Mouse (Mus musculus) midbrain, embryonic 11.5 days (tissue): ENCODE results near the gene Tenm1. TPM values are rescaled to one million over a fixed set of nuclear protein-coding genes. Genes with fewer than 3 reads are reported as not detected.

Experiments
- ATAC-seq: fragments of 200-750 bp; cut with Nextera tagmentation; 2 replicates; pipeline ENCODE4 v1.8.0; 2017; ENCODE audit warnings: moderate TSS enrichment, moderate library complexity; ENCODE audit not compliant: low FRiP score
- DNase-seq: peaks from one replicate; pipeline ENCODE4 v3.0.0; 2015; ENCODE audit warnings: low spot score; ENCODE audit errors: missing footprints
- H3K27ac ChIP-seq: fragments of 300-500 bp; sonication (generic); 2 replicates; pipeline ENCODE4 v1.5.1; 2014; ENCODE audit warnings: low read depth, low read length
- H3K27me3 ChIP-seq: fragments of 300-500 bp; sonication (generic); 2 replicates; pipeline ENCODE4 v1.6.1; 2014; ENCODE audit warnings: mild to moderate bottlenecking, low read length, moderate library complexity, mixed read lengths; ENCODE audit not compliant: control insufficient read depth, insufficient read depth
- H3K36me3 ChIP-seq: fragments of 300-500 bp; sonication (generic); 2 replicates; pipeline ENCODE4 v1.6.1; 2014; ENCODE audit warnings: mild to moderate bottlenecking, low read length, moderate library complexity, mixed read lengths; ENCODE audit not compliant: control insufficient read depth, insufficient read depth
- H3K4me1 ChIP-seq: fragments of 300-500 bp; sonication (generic); 2 replicates; pipeline ENCODE4 v1.6.1; 2014; ENCODE audit warnings: low read length; ENCODE audit not compliant: control insufficient read depth, insufficient read depth
- H3K4me2 ChIP-seq: fragments of 300-500 bp; sonication (generic); 2 replicates; pipeline ENCODE4 v1.6.1; 2014; ENCODE audit warnings: mild to moderate bottlenecking, moderate library complexity
- H3K4me3 ChIP-seq: fragments of 300-500 bp; sonication (generic); 2 replicates; pipeline ENCODE4 v1.5.1; 2014; ENCODE audit warnings: low read depth, low read length
- H3K9ac ChIP-seq: fragments of 300-500 bp; sonication (generic); 2 replicates; pipeline ENCODE4 v1.6.1; 2014; ENCODE audit warnings: low read length
- H3K9me3 ChIP-seq: fragments of 300-500 bp; sonication (generic); 2 replicates; pipeline ENCODE4 v1.6.1; 2016; ENCODE audit warnings: low read length; ENCODE audit not compliant: control insufficient read depth
- WGBS: fragments of 180-500 bp; shearing (Covaris S2); extraction: QIAGEN DNeasy Blood & Tissue Kit; methylation state at CpG from one replicate; pipeline ENCODE4 v1.1.7; 2014; 5-methylcytosine and 5-hydroxymethylcytosine counted together
- polyA plus RNA-seq: library from polyadenylated mRNA; unstranded; fragments of >200 nt; fragmentation: Nextera tagmentation; extraction: Ambion mirVana; gene quantifications from 2 replicates; pipeline ENCODE4 v1.2.1, GENCODE M21; 2014

Gene Tenm1
- 2.7 and 2.8 TPM in 2 replicates for polyA plus RNA-seq

DNA sequence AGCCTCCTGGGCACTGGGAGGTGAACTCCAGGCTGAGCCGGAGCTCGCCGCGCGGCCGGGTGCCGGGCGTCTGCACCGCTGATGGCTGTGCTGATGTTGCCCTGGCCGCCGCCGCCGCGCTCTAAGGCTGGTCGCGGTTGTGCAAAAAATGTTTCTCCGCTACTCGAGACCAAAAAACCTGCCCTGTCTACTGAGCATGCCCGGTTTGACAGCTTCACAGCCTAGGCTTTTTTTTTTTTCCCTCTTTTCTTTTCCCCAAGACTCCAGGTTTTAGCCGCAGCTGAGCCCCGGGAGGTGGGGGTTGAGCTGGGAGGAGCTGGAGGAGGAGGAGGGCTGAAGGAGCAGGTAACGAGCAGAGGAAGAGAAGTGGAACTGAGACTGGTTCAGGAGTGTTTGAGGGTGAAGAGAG lies at the start of gene Tenm1:
Tenm1 (minus strand) TSS at position 272 of the 409 bp plus-strand sequence.
- ATAC-seq = peak; percentile 64
- H3K27ac ChIP-seq = no peak within 1 kb of the TSS
- peak within 1 kb of the TSS; percentile 30 for H3K4me3 ChIP-seq
- no peaks in the 10 kb centered on the region for H3K4me1 ChIP-seq
- peaks cover 4% of the 10 kb centered on the region; the same call in 1 of the 2 replicates for H3K27me3 ChIP-seq
- DNase-seq = peak; percentile 86
- peak within 1 kb of the TSS; percentile 30; the same call in 1 of the 2 replicates for H3K9ac ChIP-seq
- no peaks in the 10 kb centered on the region for H3K9me3 ChIP-seq
- 24% methylated on average over 21 of the region's 22 CpGs for WGBS
- H3K4me2 ChIP-seq = peak within 1 kb of the TSS; percentile 62
- H3K36me3 ChIP-seq = no peaks in the 10 kb centered on the region

DNA sequence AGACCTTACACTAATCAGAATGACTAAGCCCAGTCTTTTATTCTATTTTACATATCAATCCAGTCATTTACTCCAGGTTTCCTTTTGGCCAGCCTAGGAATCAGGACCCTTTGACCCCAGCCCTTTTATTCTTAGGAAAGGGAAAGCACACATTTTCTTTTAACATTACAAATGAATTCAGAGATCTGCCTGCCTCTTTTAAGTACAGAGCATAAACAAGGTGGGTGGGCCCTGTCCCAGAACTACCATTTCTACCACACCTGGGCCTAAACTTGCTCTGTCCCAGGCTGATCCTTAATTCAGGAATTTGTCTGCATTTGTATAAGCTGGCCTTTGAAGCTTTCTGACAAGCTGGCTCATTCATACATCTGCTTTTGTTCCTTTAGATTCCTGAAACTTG lies 38.4 kb upstream of the Tenm1 start:
- Histone ChIP-seq H3K9me3 (no peaks in the 10 kb centered on the region), H3K9ac (no peak overlapping the region), H3K4me1 (no peaks in the 10 kb centered on the region), H3K27me3 (no peaks in the 10 kb centered on the region), H3K4me3 (no peak overlapping the region), H3K36me3 (no peaks in the 10 kb centered on the region), H3K4me2 (no peak overlapping the region), H3K27ac (no peak overlapping the region)
- DNase-seq = no peak
- ATAC-seq = no peak

DNA sequence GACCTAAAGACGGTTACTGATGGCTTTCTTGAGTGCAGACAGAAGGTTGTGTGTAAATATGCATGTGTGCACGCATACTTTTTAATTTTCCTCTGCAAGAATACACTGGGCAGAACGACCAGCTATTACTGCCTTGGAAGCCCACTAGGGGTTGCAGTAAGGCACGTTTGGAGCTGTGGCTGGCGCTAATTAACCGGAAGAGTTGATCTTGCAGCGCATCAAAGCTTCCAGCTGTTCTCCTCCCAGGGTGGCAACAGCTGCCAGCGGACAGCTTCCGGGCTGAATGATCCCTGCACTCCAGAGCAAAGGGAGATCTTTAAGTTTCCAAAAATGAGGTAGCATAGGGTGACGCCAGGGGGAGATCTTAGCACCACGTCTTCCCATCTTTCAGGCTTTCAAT lies 1.7 kb upstream of the Tenm1 start:
- peak; percentile 91 for DNase-seq
- no peak overlapping the region for H3K9ac ChIP-seq
- H3K4me3 ChIP-seq = peak overlapping the region; percentile 30
- H3K9me3 ChIP-seq = no peaks in the 10 kb centered on the region
- H3K27ac ChIP-seq = no peak overlapping the region
- 11% methylated on average over 11 of the region's 11 CpGs for WGBS
- H3K36me3 ChIP-seq = no peaks in the 10 kb centered on the region
- peak; percentile 69 for ATAC-seq
- peaks cover 4% of the 10 kb centered on the region; the same call in 1 of the 2 replicates for H3K27me3 ChIP-seq
- peak overlapping the region; percentile 62 for H3K4me2 ChIP-seq
- H3K4me1 ChIP-seq = no peaks in the 10 kb centered on the region

DNA sequence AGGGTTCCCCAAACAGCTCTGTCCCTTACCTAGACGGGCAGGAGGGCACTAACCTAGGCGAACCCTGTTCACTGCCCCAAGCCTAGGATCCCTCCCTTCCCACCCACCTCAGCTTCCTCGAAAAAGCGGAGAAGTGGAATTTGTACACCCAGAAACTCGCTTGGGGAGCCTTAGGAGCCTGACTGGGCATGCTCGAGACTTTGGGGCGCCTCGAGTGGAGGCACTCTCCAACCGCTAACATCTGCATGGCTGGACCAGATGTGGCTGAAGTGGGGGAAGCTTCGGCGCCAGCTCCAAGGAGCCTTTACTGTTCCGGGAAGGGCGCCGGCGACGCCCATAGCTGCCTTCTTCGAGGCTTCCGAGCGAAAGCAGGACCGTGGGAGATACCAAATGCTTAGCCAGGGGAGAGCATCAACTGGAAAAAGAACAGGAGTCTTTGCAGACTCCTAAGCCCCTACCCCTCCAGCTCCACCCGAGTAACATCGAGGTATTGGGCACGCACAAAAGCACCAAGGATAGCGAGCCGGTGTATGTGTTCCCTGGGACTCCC lies 1.1 kb upstream of the Tenm1 start:
- Histone ChIP-seq H3K4me1 (no peaks in the 10 kb centered on the region), H3K9ac (peak overlapping the region; percentile 30; the same call in 1 of the 2 replicates), H3K4me2 (peak overlapping the region; percentile 62), H3K9me3 (no peaks in the 10 kb centered on the region), H3K4me3 (peak overlapping the region; percentile 30), H3K27ac (no peak overlapping the region), H3K27me3 (peaks cover 4% of the 10 kb centered on the region; the same call in 1 of the 2 replicates), H3K36me3 (no peaks in the 10 kb centered on the region)
- peak; percentile 53 for ATAC-seq
- 25% methylated on average over 25 of the region's 25 CpGs for WGBS
- peak; percentile 92 for DNase-seq

DNA sequence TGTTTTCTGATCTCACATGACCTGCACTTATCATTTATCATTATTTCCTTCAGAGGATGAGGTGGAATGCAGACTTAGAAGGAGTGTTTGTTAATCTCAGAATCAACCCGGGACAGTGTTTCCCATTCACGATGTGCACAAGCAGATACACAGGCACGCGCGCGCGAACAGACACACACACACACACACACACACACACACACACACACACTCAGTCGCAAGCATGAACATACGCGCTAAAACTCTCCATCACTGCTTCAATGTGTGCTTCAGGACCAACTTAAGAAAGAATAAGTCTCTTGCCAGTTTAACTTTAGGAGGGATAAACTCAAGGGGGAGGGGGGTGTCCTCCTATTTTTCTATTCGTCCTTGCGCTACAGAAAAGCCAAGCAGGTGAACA lies 411 bp upstream of the Tenm1 start:
- H3K9me3 ChIP-seq = no peaks in the 10 kb centered on the region
- H3K4me3 ChIP-seq = peak overlapping the region; percentile 30
- H3K27ac ChIP-seq = no peak overlapping the region
- WGBS = 17% methylated on average over 12 of the region's 12 CpGs
- DNase-seq = peak; percentile 86
- ATAC-seq = peak; percentile 47
- peak overlapping the region; percentile 62 for H3K4me2 ChIP-seq
- peaks cover 4% of the 10 kb centered on the region; the same call in 1 of the 2 replicates for H3K27me3 ChIP-seq
- H3K4me1 ChIP-seq = no peaks in the 10 kb centered on the region
- no peak overlapping the region for H3K9ac ChIP-seq
- no peaks in the 10 kb centered on the region for H3K36me3 ChIP-seq

DNA sequence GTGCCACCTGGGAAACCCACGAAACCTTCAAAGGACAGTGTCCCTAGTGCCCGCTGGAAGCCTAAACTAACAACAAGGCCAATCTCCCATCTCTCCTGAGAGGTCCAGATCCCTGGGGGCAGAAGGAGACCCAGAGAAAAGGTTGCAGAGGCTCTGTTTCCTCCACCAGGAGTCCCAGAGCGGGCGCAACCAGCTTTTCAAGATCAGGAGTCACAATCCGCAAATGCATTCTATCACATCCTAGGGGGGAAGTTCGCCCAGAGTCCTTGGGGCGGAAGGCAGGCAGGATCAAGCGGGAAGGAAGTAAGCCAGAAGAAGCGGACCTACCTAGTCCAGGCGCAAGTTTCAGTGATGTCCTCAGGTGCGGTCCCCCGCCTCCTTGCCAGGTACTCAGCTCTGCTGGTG lies 963 bp downstream of the Tenm1 start:
- Histone ChIP-seq H3K4me1 (no peaks in the 10 kb centered on the region), H3K27ac (no peak overlapping the region), H3K4me3 (peak overlapping the region; percentile 30), H3K27me3 (peaks cover 4% of the 10 kb centered on the region; the same call in 1 of the 2 replicates), H3K4me2 (peak overlapping the region; percentile 62), H3K9me3 (no peaks in the 10 kb centered on the region), H3K36me3 (no peaks in the 10 kb centered on the region), H3K9ac (no peak overlapping the region)
- 21% methylated on average over 12 of the region's 12 CpGs for WGBS
- ATAC-seq (peak; percentile 3; the same call in 1 of the 2 replicates), DNase-seq (no peak)

DNA sequence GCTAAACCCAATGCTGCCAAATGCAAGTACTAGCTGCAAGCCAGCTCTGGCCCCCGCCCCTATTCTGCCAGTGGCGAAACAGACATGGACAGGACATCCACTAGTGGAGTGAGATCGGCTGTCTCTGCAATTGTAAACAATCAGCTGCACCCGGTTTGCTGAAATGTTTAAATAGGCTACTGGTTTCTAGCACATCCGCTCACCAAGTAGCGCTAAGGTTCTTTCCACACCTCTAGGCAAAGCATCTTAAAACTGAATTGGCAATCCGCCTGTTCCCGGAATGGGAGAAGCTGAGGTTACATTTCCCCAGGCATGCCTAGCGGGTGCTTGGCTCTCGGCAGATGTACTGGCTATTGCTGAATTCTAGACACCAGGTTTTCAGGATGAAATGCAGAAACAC lies 1.8 kb downstream of the Tenm1 start:
- ATAC-seq (no peak), DNase-seq (no peak)
- Histone ChIP-seq H3K9me3 (no peaks in the 10 kb centered on the region), H3K27ac (no peak overlapping the region), H3K36me3 (no peaks in the 10 kb centered on the region), H3K4me1 (no peaks in the 10 kb centered on the region), H3K4me3 (peak overlapping the region; percentile 14), H3K4me2 (peak overlapping the region; percentile 28; the same call in 1 of the 2 replicates), H3K27me3 (peaks cover 4% of the 10 kb centered on the region; the same call in 1 of the 2 replicates), H3K9ac (no peak overlapping the region)
- WGBS = 27% methylated on average over 10 of the region's 10 CpGs

DNA sequence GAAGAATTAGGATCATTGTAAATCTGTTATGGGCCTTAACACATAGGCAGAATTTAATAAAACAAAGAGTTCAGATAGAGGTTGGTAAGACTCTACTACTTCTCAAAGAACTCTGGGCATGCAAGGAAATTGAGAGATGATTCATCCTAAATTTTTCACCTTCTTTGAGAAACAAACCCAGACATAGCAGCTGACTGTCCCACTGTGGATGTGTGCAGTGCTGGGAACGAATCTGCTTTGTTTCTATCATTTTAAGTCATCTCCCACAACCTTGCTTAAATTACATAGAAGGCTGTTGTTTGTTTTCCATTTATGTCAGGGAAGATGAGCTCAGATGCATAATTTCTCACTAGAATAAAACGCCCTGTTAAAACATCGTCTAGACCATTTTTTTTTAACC lies 31.0 kb downstream of the Tenm1 start:
- ATAC-seq = no peak
- 80% methylated on average over 3 of the region's 3 CpGs for WGBS

DNA sequence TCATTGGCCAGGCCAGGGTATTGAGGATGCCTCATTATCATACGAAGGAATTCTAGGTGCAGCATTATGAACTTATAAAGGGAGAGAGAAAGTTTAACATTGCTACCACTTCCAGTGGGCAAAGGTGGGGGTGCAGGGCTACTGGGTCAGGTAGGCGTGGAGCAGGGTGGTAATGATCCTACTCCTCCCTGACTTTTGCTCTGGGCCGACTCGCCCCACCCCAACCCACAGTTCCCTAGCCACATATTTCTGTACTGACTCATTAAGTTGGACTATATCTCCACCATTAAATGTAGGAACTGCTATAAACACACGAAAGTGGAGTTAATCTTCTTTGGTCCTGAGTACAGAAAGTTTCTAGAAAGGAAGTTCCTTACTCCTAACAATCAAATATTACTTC lies 40.8 kb downstream of the Tenm1 start:
- ATAC-seq (no peak), DNase-seq (no peak)
- H3K27me3 ChIP-seq = no peaks in the 10 kb centered on the region
- H3K4me3 ChIP-seq = no peak overlapping the region
- no peak overlapping the region for H3K27ac ChIP-seq
- H3K9me3 ChIP-seq = no peaks in the 10 kb centered on the region
- 87% methylated on average over 5 of the region's 5 CpGs for WGBS
- no peak overlapping the region for H3K4me2 ChIP-seq
- no peaks in the 10 kb centered on the region for H3K36me3 ChIP-seq
- no peak overlapping the region for H3K9ac ChIP-seq
- no peaks in the 10 kb centered on the region for H3K4me1 ChIP-seq

More for the DNA sequence above, 31.0 kb downstream of the Tenm1 start:
- no peak overlapping the region for H3K4me2 ChIP-seq
- H3K4me3 ChIP-seq = no peak overlapping the region
- H3K4me1 ChIP-seq = no peaks in the 10 kb centered on the region
- no peaks in the 10 kb centered on the region for H3K36me3 ChIP-seq
- H3K9me3 ChIP-seq = no peaks in the 10 kb centered on the region
- no peaks in the 10 kb centered on the region for H3K27me3 ChIP-seq
- H3K9ac ChIP-seq = no peak overlapping the region
- DNase-seq = no peak
- no peak overlapping the region for H3K27ac ChIP-seq
